15 mouse cellular contexts compared by ENCODE assay signal in genomic region chr13:69583591-69583990, GRCm38 (mm10).
"Had no signal": no experiment of that assay in that cellular context is flagged by ENCODE, and none has a peak within 500 bp of the region (broad histone marks: within the 10 kb centered on the region; RNA-seq: fewer than 3 reads in every experiment).

No protein-coding gene starts in this region.

- H3K9ac ChIP-seq: neural tube, embryonic 15.5 days; stomach, embryonic 15.5 days had no signal

- H3K27me3 ChIP-seq: neural tube, embryonic 15.5 days; stomach, embryonic 15.5 days had no signal

- H3K36me3 ChIP-seq: neural tube, embryonic 15.5 days; stomach, embryonic 15.5 days had no signal

- H3K4me2 ChIP-seq: neural tube, embryonic 15.5 days; stomach, embryonic 15.5 days had no signal

- H3K9me3 ChIP-seq: neural tube, embryonic 15.5 days; stomach, embryonic 15.5 days had no signal

- H3K4me1 ChIP-seq: neural tube, embryonic 15.5 days; stomach, embryonic 15.5 days had no signal

- DNase-seq: retina, postnatal 1 day; right cerebral cortex, adult 18-20 months; right cerebral cortex, postnatal 14 days; right cerebral cortex, postnatal 25 days; right cerebral cortex, postnatal 4 days; spleen, adult 18-20 months; thymus, adult 18-20 months; thymus, adult 2 months; thymus, postnatal 14 days; thymus, postnatal 25 days; thymus, postnatal 36 days; thymus, postnatal 4 days had no signal

- H3K4me3 ChIP-seq: neural tube, embryonic 15.5 days; stomach, embryonic 15.5 days had no signal

- H3K27ac ChIP-seq: neural tube, embryonic 15.5 days; stomach, embryonic 15.5 days; stomach, postnatal 0 days had no signal
